Mouse (Mus musculus): Measurements from ENCODE around the gene Adprm. TPM values are rescaled to one million over a fixed set of nuclear protein-coding genes. Genes with fewer than 3 reads are reported as not detected.
A peak's percentile ranks its signal among the peaks of the same experiment; 100 is the strongest.
"Not testable (repeated sequence)": the region's sequence is repeated elsewhere in the genome, so short reads cannot be mapped to it uniquely, and the experiment has no call there.

Adprm gene
- total RNA-seq, 4 experiments from 2014 or later: 9.8 to 13.1 (median 11.5) TPM

- DNase-seq (ENCODE audit: low spot score): not testable (repeated sequence)
These were observed 29.2 kb downstream of the Adprm start for GRCm38 (mm10) chr11:67023191-67023590.

- DNase-seq (ENCODE audit: low spot score): no peak
These were observed 29.9 kb downstream of the Adprm start for GRCm38 (mm10) chr11:67022354-67023115.

GRCm38 (mm10) chr11:67020948-67021347, 31.4 kb downstream of the Adprm start:
- DNase-seq (ENCODE audit: low spot score): peak; percentile 59

- DNase-seq (ENCODE audit: low spot score): no peak
These were observed 32.5 kb downstream of the Adprm start for GRCm38 (mm10) chr11:67019711-67020475.

GRCm38 (mm10) chr11:67017801-67018591, 34.4 kb downstream of the Adprm start:
- no peak for DNase-seq (ENCODE audit: low spot score)

- no peak for DNase-seq (ENCODE audit: low spot score)
These were observed 40.8 kb downstream of the Adprm start for GRCm38 (mm10) chr11:67011635-67012034.

GRCm38 (mm10) chr11:67010430-67010829, 42.0 kb downstream of the Adprm start:
- no peak for DNase-seq (ENCODE audit: low spot score)

GRCm38 (mm10) chr11:67008528-67008927, 43.9 kb downstream of the Adprm start:
- DNase-seq (ENCODE audit: low spot score): no peak

- no peak for DNase-seq (ENCODE audit: low spot score)
These were observed 44.4 kb downstream of the Adprm start for GRCm38 (mm10) chr11:67007961-67008360.

- no peak for DNase-seq (ENCODE audit: low spot score)
These were observed 49.5 kb downstream of the Adprm start for GRCm38 (mm10) chr11:67002911-67003310.

GRCm38 (mm10) chr11:67001717-67002116, 50.7 kb downstream of the Adprm start:
- no peak for DNase-seq (ENCODE audit: low spot score)

- DNase-seq (ENCODE audit: low spot score): no peak
These were observed 51.7 kb downstream of the Adprm start for GRCm38 (mm10) chr11:67000671-67001070.

- peak; percentile 41 for DNase-seq (ENCODE audit: low spot score)
These were observed 53.7 kb downstream of the Adprm start for GRCm38 (mm10) chr11:66998467-66999403.

- no peak for DNase-seq (ENCODE audit: low spot score)
These were observed 55.9 kb downstream of the Adprm start for GRCm38 (mm10) chr11:66996446-66996845.

- DNase-seq (ENCODE audit: low spot score): peak; percentile 49
These were observed 58.7 kb downstream of the Adprm start for GRCm38 (mm10) chr11:66993674-66994073.

GRCm38 (mm10) chr11:66992150-66992549, 60.2 kb downstream of the Adprm start:
- DNase-seq (ENCODE audit: low spot score): no peak

Small RNA genes lying within 50 kb of the gene (microRNA-seq; reads per million reads assigned to microRNA genes)
- not detected for gene Mir6923

Other genes with a start within 250 kb of the Adprm start
- 1 to 10 TPM; 4.0 to 6.4 (median 6.1) TPM for gene Pirt, start 140.6 kb downstream of the Adprm start, total RNA-seq (2022)
- gene Tmem238l, start 96.0 kb downstream of the Adprm start, total RNA-seq (2022): not detected
- gene Tmem220, start 27.4 kb downstream of the Adprm start, total RNA-seq (2022): 1 to 10 TPM; 1.6 to 2.6 (median 2.0) TPM
- gene Sco1, start 76 bp upstream of the Adprm start, total RNA-seq (2022): 10 to 100 TPM; 20.7 to 25.9 (median 23.3) TPM
- under 1 TPM in 2 of 4 experiments, not detected in 2; 0.03 TPM for gene Myh3, start 25.7 kb upstream of the Adprm start, total RNA-seq (2022)
- gene Myh2, start 118.4 kb upstream of the Adprm start, total RNA-seq (2022): under 1 TPM; 0.29 to 0.47 (median 0.35) TPM
- gene Myh1, start 147.5 kb upstream of the Adprm start, total RNA-seq (2022): 1 to 10 TPM in 1 of 4 experiments, under 1 TPM in 3; 0.29 to 1.2 (median 0.54) TPM
- gene Myh4, start 185.4 kb upstream of the Adprm start, total RNA-seq (2022): 10 to 100 TPM in 1 of 4 experiments, 1 to 10 TPM in 3; 5.6 to 10.3 (median 7.0) TPM
- under 1 TPM; 0.08 to 0.16 (median 0.09) TPM for gene Myh8, start 224.5 kb upstream of the Adprm start, total RNA-seq (2022)